Mouse (Mus musculus): ENCODE measurements at regions not wholly inside any gene's neighbourhood (a gene's known extent, or its start where the extent isn't known, plus 50 kb on each side); places are given as distances from the start of the nearest gene placed in this dataset.

DNA sequence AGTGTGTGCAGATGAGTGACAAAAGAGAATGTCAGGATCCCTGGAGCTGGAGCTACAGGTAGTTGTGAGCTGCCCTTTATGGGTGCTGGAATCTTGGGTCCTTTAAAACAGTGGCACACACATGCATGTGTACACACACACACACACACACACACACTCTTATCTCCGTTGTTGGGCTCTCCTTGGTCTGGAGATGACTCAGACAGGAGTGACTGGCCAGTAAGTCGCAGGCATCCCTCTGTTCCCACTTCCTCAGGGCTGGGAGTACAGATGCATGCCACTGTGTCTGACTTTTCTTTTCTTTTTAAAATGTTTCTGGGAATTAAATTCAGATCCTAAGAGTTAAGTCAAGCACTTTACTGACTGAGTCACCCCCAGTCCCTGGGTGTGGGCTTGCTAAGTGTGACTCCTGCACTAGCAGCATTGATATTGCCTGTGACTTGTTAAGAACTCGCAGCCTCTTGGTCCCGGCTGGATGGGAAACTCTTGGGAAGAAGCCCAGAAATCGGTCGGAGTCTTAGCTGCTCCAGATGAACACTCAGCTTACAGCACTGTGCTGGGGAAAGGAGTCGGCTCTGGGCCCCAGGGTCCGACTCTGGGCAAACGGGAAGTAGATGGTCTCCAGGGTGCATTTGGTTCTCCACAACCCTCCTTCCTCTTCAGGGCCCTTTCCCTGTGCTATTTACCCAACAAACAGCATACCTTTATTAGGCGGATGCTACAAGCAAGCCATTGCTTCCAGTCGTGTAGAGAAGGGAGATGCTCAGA, 233.0 kb upstream of the Cxcr4 start:
- DNase-seq (ENCODE audit: low spot score), result no peak

GRCm38 (mm10) chr1:128824235-128824634, 232.1 kb upstream of the Cxcr4 start:
- DNase-seq (ENCODE audit: low spot score), result peak; percentile 79

DNA sequence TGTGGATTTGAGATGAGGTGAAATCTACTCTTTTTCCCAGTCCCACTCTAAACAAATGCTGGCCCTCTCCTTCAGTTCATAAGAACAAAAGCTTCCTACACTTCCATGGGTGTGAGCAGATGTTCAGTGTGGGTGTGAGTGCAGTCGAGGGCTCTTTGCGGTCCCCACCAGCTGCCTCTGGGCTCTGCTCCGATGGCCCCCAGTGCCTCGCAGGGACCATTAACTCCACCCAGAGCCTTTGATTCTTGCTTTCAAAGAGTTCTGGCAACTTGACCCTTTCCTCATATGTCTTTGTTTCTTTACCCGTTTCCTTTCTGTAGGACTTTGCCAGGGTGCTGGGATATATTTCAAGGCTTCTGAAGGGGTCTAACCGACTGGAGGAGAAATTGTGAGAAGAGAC, 229.9 kb upstream of the Cxcr4 start:
- DNase-seq (ENCODE audit: low spot score), result no peak

DNA sequence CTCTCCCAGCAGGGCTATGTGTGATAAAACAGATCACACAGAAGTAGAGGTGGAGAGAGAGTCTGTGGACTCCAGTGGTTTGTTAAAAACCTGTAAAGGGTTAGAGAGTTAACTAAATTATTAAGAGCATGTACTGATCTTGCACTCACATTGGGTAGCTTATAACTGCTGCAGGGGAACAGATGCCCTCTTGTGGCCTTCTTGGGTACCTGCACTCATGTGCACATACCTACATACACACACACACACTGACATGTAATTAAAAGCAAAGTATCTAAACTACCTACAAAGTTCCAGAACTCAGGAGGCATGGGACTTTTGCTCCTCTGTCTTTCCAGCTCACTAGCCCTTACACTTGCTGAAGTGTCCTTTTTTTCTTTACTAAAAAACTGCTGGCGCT, 228.4 kb upstream of the Cxcr4 start:
- no peak for DNase-seq (ENCODE audit: low spot score)

DNA sequence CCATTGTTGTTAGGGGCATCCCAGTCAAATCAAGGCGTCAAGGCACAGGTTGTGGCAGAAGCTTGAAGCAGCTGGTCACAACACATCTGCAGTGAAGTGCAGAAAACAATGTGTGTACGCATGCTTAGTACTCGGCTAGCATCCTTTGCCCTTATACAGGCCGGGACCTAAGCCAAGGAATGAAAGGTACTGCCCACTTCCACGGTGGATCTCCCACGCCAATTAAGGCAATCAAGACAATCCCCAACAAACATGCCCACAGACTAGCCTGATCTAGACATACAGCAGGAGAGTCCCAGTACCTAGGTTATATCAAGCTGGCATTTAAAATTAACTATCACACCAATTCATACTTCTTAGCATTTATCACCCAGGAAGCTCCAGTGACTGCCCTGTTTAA, 227.5 kb upstream of the Cxcr4 start:
- DNase-seq (ENCODE audit: low spot score), result no peak

DNA sequence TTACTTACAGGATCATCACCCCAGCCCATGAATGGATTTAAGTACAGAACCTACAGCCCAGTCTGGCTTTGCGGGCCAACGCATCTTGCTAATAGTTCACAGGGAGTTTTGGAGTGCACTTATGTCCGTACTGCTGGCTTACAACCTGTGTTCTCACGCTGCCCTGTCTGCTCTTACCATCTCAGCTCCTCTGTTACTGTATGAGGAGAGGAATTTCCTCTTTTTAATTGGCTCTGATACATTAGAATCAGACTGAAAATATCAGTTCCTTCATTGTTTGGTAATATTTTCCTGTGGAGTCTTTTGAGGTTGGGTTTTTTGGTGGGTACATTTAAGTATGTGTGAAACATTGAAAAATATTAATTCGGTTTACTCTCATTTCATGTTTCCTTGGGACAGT, 221.3 kb upstream of the Cxcr4 start:
- no peak for DNase-seq (ENCODE audit: low spot score)

DNA sequence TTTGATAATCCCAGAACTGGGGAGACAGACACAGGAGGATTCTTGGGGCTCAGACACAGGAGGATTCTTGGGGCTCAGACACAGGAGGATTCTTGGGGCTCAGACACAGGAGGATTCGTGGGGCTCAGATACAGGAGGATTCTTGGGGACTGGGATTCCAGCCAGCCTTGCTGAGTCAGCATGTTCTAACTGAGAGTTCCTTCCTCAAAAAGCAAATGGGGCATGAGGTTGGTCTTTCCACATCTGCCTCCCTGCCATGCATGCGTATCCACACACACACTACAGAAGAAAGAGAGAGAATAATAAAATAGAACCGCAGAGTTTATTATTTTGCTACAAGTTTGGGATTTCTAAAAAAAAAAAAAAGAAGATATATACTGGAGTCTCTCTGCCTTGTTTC, 218.8 kb upstream of the Cxcr4 start:
- no peak for DNase-seq (ENCODE audit: low spot score)

- no peak for DNase-seq (ENCODE audit: low spot score)
Observed at GRCm38 (mm10) chr1:128810094-128810493, 218.0 kb upstream of the Cxcr4 start.

- no peak for DNase-seq (ENCODE audit: low spot score)
Observed at GRCm38 (mm10) chr1:128809601-128810000, 217.5 kb upstream of the Cxcr4 start.

GRCm38 (mm10) chr1:128808599-128808998, 216.5 kb upstream of the Cxcr4 start:
- DNase-seq (ENCODE audit: low spot score), result no peak

GRCm38 (mm10) chr1:128805687-128806653, 213.9 kb upstream of the Cxcr4 start:
- peak; percentile 38 for DNase-seq (ENCODE audit: low spot score)

- peak; percentile 21 for DNase-seq (ENCODE audit: low spot score)
Observed at GRCm38 (mm10) chr1:128803433-128804060, 211.5 kb upstream of the Cxcr4 start.

GRCm38 (mm10) chr1:128803058-128803432, 211.0 kb upstream of the Cxcr4 start:
- no peak for DNase-seq (ENCODE audit: low spot score)

GRCm38 (mm10) chr1:128798721-128799120, 206.6 kb upstream of the Cxcr4 start:
- no peak for DNase-seq (ENCODE audit: low spot score)

GRCm38 (mm10) chr1:128795654-128796053, 203.6 kb upstream of the Cxcr4 start:
- DNase-seq (ENCODE audit: low spot score), result no peak

- no peak for DNase-seq (ENCODE audit: low spot score)
Observed at GRCm38 (mm10) chr1:128790881-128791280, 198.8 kb upstream of the Cxcr4 start.

DNA sequence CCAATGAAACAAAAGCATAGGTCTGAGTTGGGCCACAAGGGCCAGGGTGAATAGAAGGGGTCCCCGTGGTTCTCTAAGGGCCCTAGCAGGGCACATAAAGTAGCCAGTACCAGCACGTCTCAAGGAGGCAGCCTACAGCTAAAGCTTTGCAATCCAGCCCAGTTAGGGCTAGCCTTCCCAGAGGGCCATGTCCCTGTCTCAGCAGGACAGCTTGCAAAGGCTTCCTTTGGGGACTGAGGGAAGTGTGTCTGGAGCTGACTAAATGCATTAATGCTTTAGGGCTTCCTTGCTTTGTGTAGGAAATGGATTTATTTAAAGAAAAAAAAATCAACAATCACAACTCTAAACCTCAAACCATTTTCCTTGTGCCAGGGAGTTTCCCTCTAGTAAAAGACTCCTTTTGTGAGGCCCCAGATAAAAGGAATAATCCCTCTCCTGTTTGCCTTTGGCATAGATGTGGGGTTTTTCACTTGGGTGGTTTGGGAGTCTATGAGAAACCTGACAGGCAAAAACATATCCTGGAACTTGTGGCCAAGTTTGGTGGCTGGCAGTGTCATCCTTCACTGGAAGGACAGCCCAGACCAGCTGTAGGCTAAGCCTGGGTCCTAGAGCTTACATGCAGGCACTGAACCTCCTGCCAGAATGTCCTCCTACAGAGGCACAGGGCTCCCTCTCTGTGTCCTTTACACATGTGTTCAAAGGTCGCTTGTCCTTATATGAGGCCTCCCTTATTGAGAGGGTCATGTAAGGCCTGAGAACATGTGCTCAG, 197.7 kb upstream of the Cxcr4 start:
- no peak for DNase-seq (ENCODE audit: low spot score)

GRCm38 (mm10) chr1:128788227-128788626, 196.1 kb upstream of the Cxcr4 start:
- no peak for DNase-seq (ENCODE audit: low spot score)

GRCm38 (mm10) chr1:128786941-128787569, 195.0 kb upstream of the Cxcr4 start:
- no peak for DNase-seq (ENCODE audit: low spot score)

- DNase-seq (ENCODE audit: low spot score), result no peak
Observed at GRCm38 (mm10) chr1:128782286-128782685, 190.2 kb upstream of the Cxcr4 start.

- no peak for DNase-seq (ENCODE audit: low spot score)
Observed at GRCm38 (mm10) chr1:128781871-128782270, 189.8 kb upstream of the Cxcr4 start.

Data from urinary bladder, postnatal 14 days (tissue).